Mouse (Mus musculus): ENCODE results near the gene Lrrc8b.

Lrrc8b gene

GRCm38 (mm10) chr5:105483632-105484031 is 68.1 kb downstream of the Lrrc8b start:
- no peak for DNase-seq (ENCODE audit: low spot score in 2 of 2)

GRCm38 (mm10) chr5:105484247-105484646 is 68.7 kb downstream of the Lrrc8b start:
- no peak for DNase-seq (ENCODE audit: low spot score in 2 of 2)

- no peak for DNase-seq (ENCODE audit: low spot score in 2 of 2)
Measured at GRCm38 (mm10) chr5:105484891-105485290, 69.3 kb downstream of the Lrrc8b start.

- no peak for DNase-seq (ENCODE audit: low spot score in 2 of 2)
Measured at GRCm38 (mm10) chr5:105490211-105490610, 74.6 kb downstream of the Lrrc8b start.

- peak in 1 of 2 experiments; percentile 56 for DNase-seq (ENCODE audit: low spot score in 2 of 2)
Measured at GRCm38 (mm10) chr5:105491389-105491788, 75.8 kb downstream of the Lrrc8b start.

- DNase-seq (ENCODE audit: low spot score in 2 of 2): peak; percentile 27 to 71
Measured at GRCm38 (mm10) chr5:105492367-105493246, 77.0 kb downstream of the Lrrc8b start.

GRCm38 (mm10) chr5:105493377-105493776 is 77.8 kb downstream of the Lrrc8b start:
- DNase-seq (ENCODE audit: low spot score in 2 of 2): peak in 1 of 2 experiments; percentile 58

GRCm38 (mm10) chr5:105494246-105494917 is 78.8 kb downstream of the Lrrc8b start:
- DNase-seq (ENCODE audit: low spot score in 2 of 2): peak in 1 of 2 experiments; percentile 58

- DNase-seq (ENCODE audit: low spot score in 2 of 2): peak; percentile 79 to 86
Measured at GRCm38 (mm10) chr5:105494918-105495901, 79.6 kb downstream of the Lrrc8b start.

- DNase-seq (ENCODE audit: low spot score in 2 of 2): no peak
Measured at GRCm38 (mm10) chr5:105496133-105496532, 80.6 kb downstream of the Lrrc8b start.

GRCm38 (mm10) chr5:105496586-105496985 is 81.0 kb downstream of the Lrrc8b start:
- no peak for DNase-seq (ENCODE audit: low spot score in 2 of 2)

GRCm38 (mm10) chr5:105498429-105499000 is 82.9 kb downstream of the Lrrc8b start:
- no peak for DNase-seq (ENCODE audit: low spot score in 2 of 2)

- peak in 1 of 2 experiments; percentile 60 for DNase-seq (ENCODE audit: low spot score in 2 of 2)
Measured at GRCm38 (mm10) chr5:105499396-105499795, 83.8 kb downstream of the Lrrc8b start.

- peak in 1 of 2 experiments; percentile 69 for DNase-seq (ENCODE audit: low spot score in 2 of 2)
Measured at GRCm38 (mm10) chr5:105500132-105501121, 84.9 kb downstream of the Lrrc8b start.

GRCm38 (mm10) chr5:105501136-105501535 is 85.6 kb downstream of the Lrrc8b start:
- peak in 1 of 2 experiments; percentile 61 for DNase-seq (ENCODE audit: low spot score in 2 of 2)

GRCm38 (mm10) chr5:105508813-105509212 is 93.2 kb downstream of the Lrrc8b start:
- DNase-seq (ENCODE audit: low spot score in 2 of 2): no peak

- DNase-seq (ENCODE audit: low spot score in 2 of 2): no peak
Measured at GRCm38 (mm10) chr5:105512297-105512696, 96.7 kb downstream of the Lrrc8b start.

GRCm38 (mm10) chr5:105515532-105515931 is 100.0 kb downstream of the Lrrc8b start:
- no peak for DNase-seq (ENCODE audit: low spot score in 2 of 2)

- no peak for DNase-seq (ENCODE audit: low spot score in 2 of 2)
Measured at GRCm38 (mm10) chr5:105516290-105516689, 100.7 kb downstream of the Lrrc8b start.
